Mouse (Mus musculus) ovary, adult 18-20 months (tissue): ENCODE results near the gene Adam20.
"Not testable (repeated sequence)": the region's sequence is repeated elsewhere in the genome, so short reads cannot be mapped to it uniquely, and the experiment has no call there.

Experiments used
- DNase-seq: peaks from one replicate; pipeline ENCODE4 v3.0.0; 2022; ENCODE audit warnings: low spot score, mixed read lengths

Gene Adam20

GRCm38 (mm10) chr8:40792973-40793372, at the start of gene Adam20:
TSS of gene Adam20 (plus strand) at chr8:40793273.
- not testable (repeated sequence) for DNase-seq

GRCm38 (mm10) chr8:40751908-40752307, 41.2 kb upstream of the Adam20 start, which contains the start of gene Adam25:
TSS of gene Adam25 (plus strand) at chr8:40752208.
- DNase-seq: not testable (repeated sequence)

GRCm38 (mm10) chr8:40783320-40783719, 9.8 kb upstream of the Adam20 start:
- DNase-seq: no peak

DNA sequence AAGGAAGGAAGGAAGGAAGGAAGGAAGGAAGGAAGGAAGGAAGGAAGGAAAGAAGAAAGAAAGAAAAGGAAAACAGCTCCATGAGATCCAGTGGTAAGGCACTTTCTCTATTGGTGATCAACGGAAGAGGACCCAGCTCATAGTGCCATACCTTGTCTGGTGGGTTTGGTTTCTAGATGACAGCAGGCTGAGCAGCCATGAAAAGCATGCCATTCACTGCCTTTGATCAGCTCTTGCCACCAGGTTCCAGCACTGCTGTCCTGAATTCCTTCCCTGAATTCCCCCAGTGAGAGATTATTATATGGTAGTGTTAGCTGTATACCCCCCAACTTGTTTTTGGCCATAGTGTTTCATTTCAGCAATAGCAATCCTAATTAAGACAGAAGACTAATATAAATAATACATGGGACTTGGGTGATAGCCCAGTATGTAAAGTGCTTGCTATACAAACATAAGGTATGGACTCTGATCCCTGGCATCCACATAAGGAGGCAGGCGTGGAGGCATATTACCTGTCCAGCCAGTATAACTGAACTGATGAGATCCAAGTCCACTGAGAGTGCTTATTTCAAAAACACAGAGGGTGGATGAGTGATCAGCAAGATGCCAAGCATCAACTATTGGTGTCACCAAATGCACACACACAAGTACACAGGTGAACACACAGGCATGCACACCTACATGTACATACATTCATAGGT, 10.5 kb downstream of the Adam20 start:
- no peak for DNase-seq
